Mouse (Mus musculus) olfactory bulb, adult 2 months (tissue): ENCODE measurements around the gene Lrrfip2. TPM values are rescaled to one million over a fixed set of nuclear protein-coding genes. Genes with fewer than 3 reads are reported as not detected.

Experiments
- H3K27ac ChIP-seq: fragments of 200-500 bp; 2 replicates; pipeline ENCODE4 v1.5.1; 2012; ENCODE audit warnings: low read depth, low read length; ENCODE audit not compliant: insufficient read depth
- H3K4me1 ChIP-seq: fragments of 200-500 bp; 2 replicates; pipeline ENCODE4 v1.6.1; 2012; ENCODE audit warnings: low read length; ENCODE audit not compliant: control insufficient read depth, insufficient read depth
- H3K4me3 ChIP-seq: fragments of 200-500 bp; 2 replicates; pipeline ENCODE4 v1.5.1; 2012; ENCODE audit warnings: mild to moderate bottlenecking, low read depth, low read length, moderate library complexity; ENCODE audit not compliant: insufficient read depth
- CTCF ChIP-seq: fragments of 200-500 bp; IDR thresholded peaks from 2 replicates; pipeline ENCODE4 v1.5.1; 2012; ENCODE audit warnings: low read depth, mild to moderate bottlenecking, low read length, moderate library complexity; ENCODE audit not compliant: insufficient read depth
- POLR2A ChIP-seq: fragments of 200-500 bp; IDR thresholded peaks from 2 replicates; pipeline ENCODE4 v1.6.1; 2012; ENCODE audit warnings: mild to moderate bottlenecking, low read depth, low read length, moderate library complexity; ENCODE audit not compliant: insufficient read depth
- WGBS: fragments of 180-500 bp; shearing (Covaris S2); methylation state at CpG from one replicate; pipeline ENCODE4 v1.1.7; 2018; 5-methylcytosine and 5-hydroxymethylcytosine counted together
- polyA plus RNA-seq: library from polyadenylated mRNA; stranded (reverse); fragments of >200 nt; gene quantifications from 2 replicates; pipeline ENCODE4 v1.2.4, GENCODE M21; 2012; ENCODE audit warnings: low replicate concordance; ENCODE audit not compliant: missing spikeins, insufficient read depth, insufficient read length

Gene Lrrfip2
- polyA plus RNA-seq, 1 experiment, result not detected

DNA sequence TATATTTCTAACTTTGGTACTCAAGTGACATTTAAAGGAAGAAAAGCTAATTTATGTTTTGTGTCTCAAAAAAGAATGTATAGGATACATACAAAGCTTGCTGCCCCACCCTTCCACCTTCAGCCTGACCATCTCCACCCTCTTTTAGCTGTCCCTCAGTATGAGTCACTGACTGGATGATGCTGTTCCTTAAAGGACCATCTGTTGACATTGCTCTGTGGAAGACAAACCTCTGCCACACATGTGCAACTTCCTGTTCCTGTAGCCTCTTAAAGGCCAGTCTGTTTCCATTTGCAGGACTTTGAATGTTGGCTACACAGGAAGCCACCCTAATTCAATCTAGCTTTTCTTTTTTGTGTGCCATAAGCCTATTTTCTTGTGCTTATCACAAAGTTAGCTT, 99.0 kb downstream of the Lrrfip2 start:
- H3K4me1 ChIP-seq, result no peaks in the 10 kb centered on the region
- TF ChIP-seq CTCF, result no peak
- TF ChIP-seq POLR2A, result no peak
- no peak overlapping the region for H3K4me3 ChIP-seq
- no peak overlapping the region for H3K27ac ChIP-seq

DNA sequence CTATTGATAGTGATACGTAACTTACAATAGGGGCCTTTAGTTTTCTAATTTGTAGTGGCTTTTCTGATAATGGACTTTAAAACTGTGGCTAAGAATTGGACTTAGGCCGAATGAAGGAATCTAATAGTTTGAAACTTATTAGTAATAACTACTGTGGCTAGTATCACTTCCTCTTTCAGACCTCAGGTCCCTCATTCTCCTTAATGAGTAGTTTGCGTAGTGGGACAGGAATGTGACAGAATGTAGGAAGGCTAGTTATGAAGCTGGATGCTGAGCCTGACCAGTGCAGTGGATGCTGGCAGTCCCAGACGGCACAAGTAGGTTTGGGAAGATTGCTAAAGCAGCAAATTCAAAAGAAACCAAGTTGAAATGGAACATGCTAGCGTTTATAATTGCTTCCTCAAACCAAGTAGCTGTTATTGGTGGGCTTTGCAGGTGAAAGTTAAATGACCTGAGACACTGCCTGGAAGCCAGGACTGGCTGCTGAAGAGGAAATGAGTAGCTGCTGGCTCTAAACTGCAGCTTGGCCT, 103.2 kb downstream of the Lrrfip2 start:
- WGBS, result 95% methylated on average over 5 of the region's 5 CpGs
- H3K4me1 ChIP-seq, result no peaks in the 10 kb centered on the region
- no peak overlapping the region for H3K4me3 ChIP-seq
- no peak overlapping the region for H3K27ac ChIP-seq
- TF ChIP-seq POLR2A (no peak), CTCF (no peak)

DNA sequence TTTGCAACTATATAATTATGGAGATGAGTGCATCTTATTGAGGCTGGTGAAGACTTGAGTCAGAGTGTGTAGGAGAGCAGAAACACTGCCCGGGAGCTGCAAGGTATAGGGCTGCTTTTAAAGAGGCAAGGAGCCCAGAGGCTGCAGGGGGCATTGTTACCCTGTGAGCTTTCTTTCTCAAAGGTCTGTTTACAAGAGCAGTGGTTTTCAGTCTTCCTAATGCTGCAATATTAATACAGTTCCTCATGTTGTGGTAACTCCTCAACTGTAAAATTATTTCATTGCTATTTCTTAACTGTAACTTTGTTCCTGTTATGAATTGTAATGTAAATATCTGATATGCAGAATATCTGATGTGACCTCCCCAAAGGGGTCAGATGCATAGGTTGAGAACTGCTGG, 104.2 kb downstream of the Lrrfip2 start:
- Histone ChIP-seq H3K4me3 (no peak overlapping the region), H3K27ac (no peak overlapping the region), H3K4me1 (no peaks in the 10 kb centered on the region)
- TF ChIP-seq POLR2A, result no peak
- TF ChIP-seq CTCF, result no peak
- 50% methylated on average over 1 of the region's 1 CpGs for WGBS

DNA sequence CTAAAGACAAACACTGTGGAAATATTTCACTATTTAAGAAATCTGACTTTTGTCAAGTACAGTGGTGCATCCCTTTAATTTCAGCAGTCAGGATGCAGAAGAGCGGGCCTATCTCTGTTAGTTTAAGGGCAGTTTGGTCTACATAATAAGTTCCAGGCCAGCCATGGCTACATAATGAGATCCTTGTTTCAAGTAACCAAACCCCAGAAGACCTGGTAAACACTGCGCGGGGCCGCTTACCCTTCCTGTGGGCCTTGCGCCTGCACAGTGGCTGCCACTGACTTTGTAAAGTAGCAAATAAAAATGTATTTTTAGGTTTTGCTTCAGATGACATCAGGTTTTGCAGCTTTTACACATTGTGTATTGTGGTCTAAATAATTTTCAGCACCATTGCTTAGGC, 106.0 kb downstream of the Lrrfip2 start:
- H3K4me1 ChIP-seq, result no peaks in the 10 kb centered on the region
- TF ChIP-seq CTCF (no peak), POLR2A (no peak)
- 96% methylated on average over 5 of the region's 5 CpGs for WGBS
- no peak overlapping the region for H3K4me3 ChIP-seq
- no peak overlapping the region for H3K27ac ChIP-seq

DNA sequence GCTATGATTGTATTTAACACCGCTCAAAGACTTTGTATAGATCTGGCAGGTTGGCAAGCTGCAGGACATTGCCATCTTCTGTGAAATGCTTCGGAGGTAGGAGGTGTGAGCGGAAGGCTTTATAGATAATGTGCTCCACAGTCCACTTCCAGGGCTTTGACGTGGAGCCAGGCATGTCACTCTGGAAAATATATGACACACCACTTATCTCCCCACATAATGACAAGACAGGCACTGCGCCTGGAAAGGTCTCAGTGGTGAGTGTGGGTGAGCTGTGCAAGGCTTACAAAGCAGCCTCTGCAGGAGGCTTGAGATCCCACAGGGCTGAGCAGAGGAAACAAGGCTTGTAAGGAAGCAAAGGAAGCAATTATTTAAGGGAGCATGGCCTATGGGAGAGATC, 111.1 kb downstream of the Lrrfip2 start:
- H3K4me1 ChIP-seq, result no peaks in the 10 kb centered on the region
- 83% methylated on average over 5 of the region's 5 CpGs for WGBS
- TF ChIP-seq POLR2A (no peak), CTCF (no peak)
- no peak overlapping the region for H3K27ac ChIP-seq
- H3K4me3 ChIP-seq, result no peak overlapping the region

DNA sequence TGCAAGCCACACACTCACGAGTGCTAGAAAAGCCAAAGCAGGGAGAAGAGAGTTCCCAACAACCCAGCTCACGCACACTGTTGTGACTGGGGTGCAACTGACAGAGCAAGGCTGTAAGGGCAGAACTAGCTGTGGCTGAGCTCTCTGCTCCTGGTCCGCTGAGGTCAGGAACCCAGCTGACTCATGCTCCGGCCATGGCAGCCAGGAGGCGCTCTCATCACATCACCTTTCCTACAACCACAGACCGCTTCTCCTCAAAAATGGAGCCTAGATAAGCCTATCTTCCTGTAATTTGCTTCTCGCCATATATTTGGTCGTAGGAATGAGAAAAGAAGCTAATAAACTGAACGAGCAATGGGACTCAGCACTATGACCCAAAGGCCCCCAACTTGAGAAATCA, 117.3 kb downstream of the Lrrfip2 start:
- TF ChIP-seq CTCF (no peak), POLR2A (no peak)
- no peak overlapping the region for H3K27ac ChIP-seq
- H3K4me3 ChIP-seq, result no peak overlapping the region
- no peaks in the 10 kb centered on the region for H3K4me1 ChIP-seq
- WGBS, result 91% methylated on average over 9 of the region's 9 CpGs

DNA sequence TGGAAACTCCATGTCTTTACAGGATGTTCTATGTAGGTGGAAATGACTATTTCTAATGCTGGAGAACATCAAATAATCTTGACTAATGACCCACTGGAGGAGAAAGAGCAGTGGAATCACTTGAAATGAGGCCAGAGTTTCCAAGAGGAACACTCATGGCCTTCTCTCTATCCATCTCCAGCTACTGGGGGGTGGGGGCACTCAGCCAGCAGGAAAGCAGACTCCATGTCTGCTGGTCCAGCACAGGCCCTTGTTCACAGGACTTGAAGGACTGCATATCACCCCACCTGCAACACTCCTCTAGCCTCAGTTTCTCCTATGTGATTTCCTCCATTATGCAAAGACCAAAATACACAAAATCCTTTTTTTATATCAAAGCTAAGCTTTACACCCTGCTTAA, 120.3 kb downstream of the Lrrfip2 start:
- H3K4me3 ChIP-seq, result no peak overlapping the region
- no peaks in the 10 kb centered on the region for H3K4me1 ChIP-seq
- no peak overlapping the region for H3K27ac ChIP-seq
- no peak for TF ChIP-seq CTCF
- no peak for TF ChIP-seq POLR2A

DNA sequence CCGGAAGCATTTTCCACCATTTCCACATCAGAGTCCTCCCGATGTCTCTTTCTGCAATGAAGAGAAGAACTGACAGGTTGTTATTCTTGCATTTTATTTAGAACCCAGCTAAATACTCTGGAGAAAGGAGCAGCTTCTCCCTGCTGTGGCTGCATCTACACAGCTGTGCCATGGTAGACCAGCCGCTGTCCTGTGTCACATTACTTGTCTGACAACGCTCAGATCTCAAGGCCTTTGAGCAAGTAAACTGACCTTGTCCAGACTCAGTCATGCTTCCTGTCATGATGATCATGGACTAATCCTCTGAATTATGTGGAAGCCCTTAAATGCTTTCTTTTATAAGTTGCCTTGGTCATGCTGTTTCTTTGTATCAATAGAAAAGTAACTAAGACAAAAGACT, 122.4 kb downstream of the Lrrfip2 start:
- TF ChIP-seq CTCF, result no peak
- no peak for TF ChIP-seq POLR2A
- Histone ChIP-seq H3K4me3 (no peak overlapping the region), H3K27ac (no peak overlapping the region), H3K4me1 (no peaks in the 10 kb centered on the region)
- WGBS, result 74% methylated on average over 4 of the region's 4 CpGs

DNA sequence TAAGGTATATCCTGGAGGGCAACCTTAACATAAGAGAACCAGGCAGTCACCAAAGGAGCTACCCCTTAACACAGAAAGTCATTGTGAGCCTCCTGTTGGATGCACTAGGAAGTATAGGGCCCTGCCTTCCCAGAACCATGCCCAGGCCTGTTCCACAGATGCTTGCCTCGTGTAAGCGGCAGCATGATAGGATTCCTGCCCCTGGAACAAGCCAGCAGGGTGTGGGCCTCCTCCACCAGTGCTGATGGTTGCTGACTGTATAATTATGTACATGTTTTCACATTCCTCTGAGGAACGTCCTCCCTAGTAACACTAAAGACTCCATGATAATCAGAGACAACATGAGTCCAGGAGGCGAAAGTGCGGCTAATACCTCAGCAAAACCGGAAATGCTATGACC, 126.0 kb downstream of the Lrrfip2 start:
- H3K4me1 ChIP-seq, result no peaks in the 10 kb centered on the region
- 71% methylated on average over 6 of the region's 6 CpGs for WGBS
- H3K27ac ChIP-seq, result no peak overlapping the region
- TF ChIP-seq CTCF (no peak), POLR2A (no peak)
- no peak overlapping the region for H3K4me3 ChIP-seq

DNA sequence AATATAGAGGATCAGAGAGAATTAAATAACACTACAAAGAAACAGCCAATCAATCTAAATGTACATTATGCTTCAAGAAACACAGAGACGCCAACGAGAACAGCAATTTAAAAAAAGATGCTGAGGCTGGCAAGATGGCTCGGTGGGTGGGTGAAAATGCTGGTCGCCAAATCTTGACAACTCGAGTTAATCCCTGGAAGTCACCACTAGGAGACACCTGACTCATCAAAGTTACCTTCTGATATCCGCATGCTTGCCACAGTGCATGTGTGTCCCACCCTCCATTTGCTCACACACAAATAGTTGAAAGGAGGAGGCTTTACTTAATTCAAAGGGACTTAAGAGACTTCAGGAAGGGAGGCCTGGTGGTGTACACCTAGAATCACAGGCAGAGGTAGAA, 128.2 kb downstream of the Lrrfip2 start:
- TF ChIP-seq POLR2A, result no peak
- no peak for TF ChIP-seq CTCF
- Histone ChIP-seq H3K4me1 (no peaks in the 10 kb centered on the region), H3K27ac (no peak overlapping the region), H3K4me3 (no peak overlapping the region)
- WGBS, result 74% methylated on average over 6 of the region's 6 CpGs
